Mouse (Mus musculus): ENCODE data around the gene Fgf18.

- TF ChIP-seq CTCF (IDR thresholded peaks at IDR 0.05) = no peak
- no peak for TF ChIP-seq EP300 (IDR thresholded peaks at IDR 0.05)
Measured at GRCm38 (mm10) chr11:33179802-33180201, 32.6 kb upstream of the Fgf18 start.
